Mouse (Mus musculus) spleen, embryonic (tissue): ENCODE results near the gene Ocel1.

Source experiments
- CTCF ChIA-PET: fragments of 350-600 bp; sonication (Branson Sonifier 250); formaldehyde crosslinking; loops from one replicate; lab custom pipeline; 2022; lab: Charles Lee

Gene Ocel1

GRCm38 (mm10) chr8:71379008-71379407 lies 7.9 kb downstream of the Ocel1 start:
- CTCF ChIA-PET = no interaction called here

GRCm38 (mm10) chr8:71379512-71380075 lies 8.5 kb downstream of the Ocel1 start:
- CTCF ChIA-PET = no interaction called here

- CTCF ChIA-PET = no interaction called here
These were observed 9.4 kb downstream of the Ocel1 start for GRCm38 (mm10) chr8:71380178-71381171.

- CTCF ChIA-PET = interaction anchor here (0.9 kb wide), 1 partner anchor 8 kb away, joined by 3 read pairs; no protein-coding TSS in a partner anchor
These were observed 10.4 kb downstream of the Ocel1 start, which contains the start of gene Nr2f6 for GRCm38 (mm10) chr8:71381421-71381970. TSS of gene Nr2f6 (minus strand) at chr8:71381960.

GRCm38 (mm10) chr8:71381971-71382961 lies 11.2 kb downstream of the Ocel1 start:
- CTCF ChIA-PET = interaction anchor here (0.7 to 0.9 kb wide), 2 partner anchors 9 to 785 kb away, joined by 3 to 6 read pairs; no protein-coding TSS in a partner anchor

GRCm38 (mm10) chr8:71383396-71383795 lies 12.3 kb downstream of the Ocel1 start:
- CTCF ChIA-PET = no interaction called here

GRCm38 (mm10) chr8:71383860-71384259 lies 12.8 kb downstream of the Ocel1 start:
- CTCF ChIA-PET = no interaction called here

GRCm38 (mm10) chr8:71385212-71385835 lies 14.2 kb downstream of the Ocel1 start:
- CTCF ChIA-PET = no interaction called here

- CTCF ChIA-PET = no interaction called here
These were observed 17.2 kb downstream of the Ocel1 start for GRCm38 (mm10) chr8:71388267-71388666.

GRCm38 (mm10) chr8:71391696-71392095 lies 20.6 kb downstream of the Ocel1 start:
- CTCF ChIA-PET = no interaction called here

- CTCF ChIA-PET = no interaction called here
These were observed 21.3 kb downstream of the Ocel1 start for GRCm38 (mm10) chr8:71392391-71392790.

GRCm38 (mm10) chr8:71392871-71393270 lies 21.8 kb downstream of the Ocel1 start:
- CTCF ChIA-PET = no interaction called here

GRCm38 (mm10) chr8:71394481-71394880 lies 23.4 kb downstream of the Ocel1 start:
- CTCF ChIA-PET = no interaction called here

GRCm38 (mm10) chr8:71395071-71395470 lies 24.0 kb downstream of the Ocel1 start:
- CTCF ChIA-PET = no interaction called here

GRCm38 (mm10) chr8:71395629-71396028 lies 24.5 kb downstream of the Ocel1 start, which contains the start of gene Ushbp1:
TSS of gene Ushbp1 (minus strand) at chr8:71395802.
- CTCF ChIA-PET = no interaction called here

- CTCF ChIA-PET = no interaction called here
These were observed 25.7 kb downstream of the Ocel1 start, which contains the start of gene Babam1 for GRCm38 (mm10) chr8:71396639-71397305. TSS of gene Babam1 (plus strand) at chr8:71396861.

- CTCF ChIA-PET = no interaction called here
These were observed 26.6 kb downstream of the Ocel1 start for GRCm38 (mm10) chr8:71397701-71398100.

- CTCF ChIA-PET = no interaction called here
These were observed 29.7 kb downstream of the Ocel1 start for GRCm38 (mm10) chr8:71400826-71401225.

GRCm38 (mm10) chr8:71401454-71401853 lies 30.4 kb downstream of the Ocel1 start:
- CTCF ChIA-PET = no interaction called here

- CTCF ChIA-PET = no interaction called here
These were observed 31.4 kb downstream of the Ocel1 start for GRCm38 (mm10) chr8:71402446-71402964.
